Mouse (Mus musculus) heart, embryonic 12.5 days (tissue): ENCODE data around the gene Lrmda. TPM values are rescaled to one million over a fixed set of nuclear protein-coding genes. Genes with fewer than 3 reads are reported as not detected.

Experiments
- ATAC-seq: fragments of 200-750 bp; cut with Nextera tagmentation; 2 replicates; pipeline ENCODE4 v1.8.0; 2017; ENCODE audit warnings: moderate TSS enrichment, moderate library complexity; ENCODE audit not compliant: insufficient number of reproducible peaks, low FRiP score
- H3K27ac ChIP-seq: fragments of 300-500 bp; sonication (generic); 2 replicates; pipeline ENCODE4 v1.5.1; 2016; ENCODE audit warnings: mild to moderate bottlenecking, moderate library complexity; ENCODE audit not compliant: poor library complexity, severe bottlenecking
- H3K27me3 ChIP-seq: fragments of 300-500 bp; sonication (generic); replicated peaks from 2 replicates; pipeline ENCODE4 v1.6.1; 2016; ENCODE audit warnings: mild to moderate bottlenecking, moderate library complexity
- H3K36me3 ChIP-seq: fragments of 300-500 bp; sonication (generic); 2 replicates; pipeline ENCODE4 v1.6.1; 2016; ENCODE audit warnings: mild to moderate bottlenecking, moderate library complexity
- H3K4me1 ChIP-seq: fragments of 300-500 bp; sonication (generic); replicated peaks from 2 replicates; pipeline ENCODE4 v1.6.1; 2016; ENCODE audit warnings: mild to moderate bottlenecking
- H3K4me2 ChIP-seq: fragments of 300-500 bp; sonication (generic); 2 replicates; pipeline ENCODE4 v1.6.1; 2016; ENCODE audit warnings: mild to moderate bottlenecking, moderate library complexity
- H3K4me3 ChIP-seq: fragments of 300-500 bp; sonication (generic); 2 replicates; pipeline ENCODE4 v1.5.1; 2016; ENCODE audit warnings: mild to moderate bottlenecking
- H3K9ac ChIP-seq: fragments of 300-500 bp; sonication (generic); 2 replicates; pipeline ENCODE4 v1.6.1; 2016; ENCODE audit warnings: mild to moderate bottlenecking, moderate library complexity
- H3K9me3 ChIP-seq: fragments of 300-500 bp; sonication (generic); replicated peaks from 2 replicates; pipeline ENCODE4 v1.6.1; 2016; ENCODE audit warnings: mild to moderate bottlenecking, moderate library complexity
- WGBS: fragments of 180-500 bp; shearing (Covaris S2); methylation state at CpG from one replicate; pipeline ENCODE4 v1.1.7; 2016; 5-methylcytosine and 5-hydroxymethylcytosine counted together
- polyA plus RNA-seq: library from polyadenylated mRNA; unstranded; fragments of >200 nt; fragmentation: Nextera tagmentation; extraction: Ambion mirVana; gene quantifications from 2 replicates; pipeline ENCODE4 v1.2.1, GENCODE M21; 2016

The Lrmda gene
- polyA plus RNA-seq, 1 experiment from 2014 or later: 1.0 TPM

DNA sequence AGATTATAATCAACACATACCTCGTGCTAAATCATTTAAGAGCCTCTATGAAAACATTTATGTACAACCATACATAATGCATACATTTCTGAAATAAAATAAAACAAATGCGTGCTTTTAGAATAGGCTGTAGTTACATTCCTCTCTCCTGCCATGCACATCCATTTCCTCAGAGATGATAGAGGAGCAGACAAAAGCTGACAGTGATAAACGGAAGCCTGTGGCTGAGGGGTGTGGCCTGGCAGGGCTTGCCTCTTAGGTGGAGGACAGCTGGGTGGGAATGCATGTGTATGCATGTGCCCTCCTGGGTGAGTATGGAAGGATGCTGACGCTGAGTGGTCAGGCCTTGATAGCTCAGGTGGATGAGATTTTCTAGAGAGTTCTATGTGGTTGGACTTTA, 266.3 kb downstream of the Lrmda start:
- 52% methylated on average over 4 of the region's 4 CpGs for WGBS
- Histone ChIP-seq H3K4me3 (no peak overlapping the region), H3K27ac (no peak overlapping the region), H3K4me2 (no peak overlapping the region), H3K9me3 (no peaks in the 10 kb centered on the region), H3K27me3 (no peaks in the 10 kb centered on the region; the same call in 1 of the 2 replicates), H3K36me3 (no peaks in the 10 kb centered on the region), H3K4me1 (0 out of 2 replicates have a peak, but pooled peaks cover 5% of the 10 kb centered on the region), H3K9ac (no peak overlapping the region)
- no peak for ATAC-seq

- Histone ChIP-seq H3K9ac (no peak overlapping the region), H3K27me3 (no peaks in the 10 kb centered on the region; the same call in 1 of the 2 replicates), H3K4me1 (0 out of 2 replicates have a peak, but pooled peaks cover 5% of the 10 kb centered on the region), H3K4me3 (no peak overlapping the region), H3K9me3 (no peaks in the 10 kb centered on the region), H3K4me2 (no peak overlapping the region), H3K27ac (no peak overlapping the region), H3K36me3 (no peaks in the 10 kb centered on the region)
- no peak for ATAC-seq
- 45% methylated on average over 10 of the region's 10 CpGs for WGBS
These were observed 268.7 kb downstream of the Lrmda start for GRCm38 (mm10) chr14:22288179-22288578.

DNA sequence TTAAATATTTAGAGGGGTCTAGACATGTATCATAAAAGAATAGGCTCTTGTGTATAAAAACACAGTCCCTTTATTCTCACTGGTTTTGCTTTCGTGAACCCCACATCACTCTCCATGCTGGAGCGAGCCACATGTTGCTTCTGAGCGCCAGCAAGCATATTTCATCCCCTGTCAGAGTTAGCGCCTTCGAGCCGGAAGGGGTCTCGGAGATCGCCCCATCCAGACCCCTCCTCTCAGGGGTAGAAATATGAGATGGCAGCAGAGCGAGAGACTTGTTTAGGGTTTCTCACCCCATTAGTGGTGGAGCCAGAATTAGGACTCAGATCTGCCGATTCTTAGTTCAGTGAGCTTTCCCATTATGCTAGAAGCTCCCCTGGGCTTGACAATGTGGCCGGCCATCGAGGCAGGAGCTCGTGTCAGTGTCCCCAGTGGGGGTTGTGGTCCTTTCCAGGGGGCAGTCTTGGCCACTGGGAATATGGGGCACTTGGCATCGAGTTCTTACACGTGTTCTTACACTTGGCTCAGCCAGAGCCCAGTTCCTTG, 269.9 kb downstream of the Lrmda start:
- Histone ChIP-seq H3K27ac (no peak overlapping the region), H3K36me3 (no peaks in the 10 kb centered on the region), H3K9me3 (no peaks in the 10 kb centered on the region), H3K4me1 (0 out of 2 replicates have a peak, but pooled peaks cover 5% of the 10 kb centered on the region), H3K4me2 (no peak overlapping the region), H3K9ac (no peak overlapping the region), H3K27me3 (no peaks in the 10 kb centered on the region; the same call in 1 of the 2 replicates), H3K4me3 (no peak overlapping the region)
- no peak for ATAC-seq
- 83% methylated on average over 15 of the region's 15 CpGs for WGBS

GRCm38 (mm10) chr14:22294371-22294770, 274.9 kb downstream of the Lrmda start:
- Histone ChIP-seq H3K4me1 (no peaks in the 10 kb centered on the region), H3K9me3 (no peaks in the 10 kb centered on the region), H3K4me2 (no peak overlapping the region), H3K4me3 (no peak overlapping the region), H3K9ac (no peak overlapping the region), H3K27ac (no peak overlapping the region), H3K27me3 (no peaks in the 10 kb centered on the region; the same call in 1 of the 2 replicates), H3K36me3 (no peaks in the 10 kb centered on the region)
- 77% methylated on average over 4 of the region's 4 CpGs for WGBS
- ATAC-seq: no peak

- ATAC-seq: no peak
- H3K36me3 ChIP-seq: no peaks in the 10 kb centered on the region
- H3K27me3 ChIP-seq: no peaks in the 10 kb centered on the region
- H3K9ac ChIP-seq: no peak overlapping the region
- 46% methylated on average over 3 of the region's 3 CpGs for WGBS
- no peaks in the 10 kb centered on the region for H3K9me3 ChIP-seq
- H3K4me3 ChIP-seq: no peak overlapping the region
- no peak overlapping the region for H3K27ac ChIP-seq
- no peak overlapping the region for H3K4me2 ChIP-seq
- no peaks in the 10 kb centered on the region for H3K4me1 ChIP-seq
These were observed 277.2 kb downstream of the Lrmda start for GRCm38 (mm10) chr14:22296655-22297239.

DNA sequence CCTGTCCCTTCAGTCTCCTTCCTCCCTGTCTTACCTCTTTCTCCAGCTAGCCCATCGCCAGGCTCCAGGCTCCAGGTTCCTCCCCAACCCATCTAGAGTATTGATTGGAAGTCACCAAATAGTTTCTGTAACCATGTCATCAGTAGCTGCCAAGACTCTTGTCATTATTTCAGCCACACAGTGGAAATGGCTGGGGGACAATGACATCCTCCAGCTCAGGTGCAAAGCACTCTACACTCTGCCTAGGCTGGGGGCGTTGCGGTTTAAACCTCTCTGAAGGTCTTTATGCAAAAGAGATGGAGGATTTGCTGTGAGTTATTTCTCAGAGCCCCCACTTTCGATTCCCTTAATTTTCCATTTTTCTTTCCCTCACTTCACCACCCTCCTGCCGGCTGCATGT, 287.2 kb downstream of the Lrmda start:
- no peak overlapping the region for H3K9ac ChIP-seq
- H3K27ac ChIP-seq: no peak overlapping the region
- H3K4me2 ChIP-seq: no peak overlapping the region
- no peaks in the 10 kb centered on the region for H3K4me1 ChIP-seq
- H3K36me3 ChIP-seq: no peaks in the 10 kb centered on the region
- no peaks in the 10 kb centered on the region for H3K9me3 ChIP-seq
- no peak for ATAC-seq
- no peak overlapping the region for H3K4me3 ChIP-seq
- peaks cover 4% of the 10 kb centered on the region; the same call in 1 of the 2 replicates for H3K27me3 ChIP-seq
- WGBS: 75% methylated on average over 5 of the region's 5 CpGs

DNA sequence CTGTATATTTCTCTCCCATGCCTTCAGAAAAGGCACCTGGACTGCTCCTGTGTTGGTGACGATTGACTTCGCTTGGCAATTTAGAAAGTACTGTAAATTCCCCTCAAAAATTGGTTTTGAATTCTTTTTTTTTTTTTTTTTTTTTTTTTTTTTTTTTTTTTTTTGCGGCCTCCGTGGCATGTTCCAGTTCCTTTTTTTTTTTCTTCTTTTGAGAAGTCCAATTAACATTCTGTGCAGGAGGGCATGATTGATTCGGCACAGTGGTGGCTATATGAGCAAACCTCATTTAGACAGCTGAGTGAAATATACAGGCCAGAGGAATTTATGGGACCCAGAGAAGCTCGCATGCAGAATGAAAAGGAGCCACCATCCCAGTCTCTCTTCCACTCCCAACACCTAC, 288.5 kb downstream of the Lrmda start:
- peaks cover 4% of the 10 kb centered on the region; the same call in 1 of the 2 replicates for H3K27me3 ChIP-seq
- H3K4me1 ChIP-seq: no peaks in the 10 kb centered on the region
- no peak for ATAC-seq
- WGBS: 70% methylated on average over 6 of the region's 6 CpGs
- H3K9me3 ChIP-seq: no peaks in the 10 kb centered on the region
- H3K9ac ChIP-seq: no peak overlapping the region
- H3K4me3 ChIP-seq: no peak overlapping the region
- H3K4me2 ChIP-seq: no peak overlapping the region
- no peaks in the 10 kb centered on the region for H3K36me3 ChIP-seq
- no peak overlapping the region for H3K27ac ChIP-seq

GRCm38 (mm10) chr14:22323058-22323457, 303.5 kb downstream of the Lrmda start:
- 85% methylated on average over 1 of the region's 1 CpGs for WGBS
- Histone ChIP-seq H3K36me3 (no peaks in the 10 kb centered on the region), H3K4me2 (no peak overlapping the region), H3K27ac (no peak overlapping the region), H3K4me3 (no peak overlapping the region), H3K27me3 (0 out of 2 replicates have a peak, but pooled peaks cover 3% of the 10 kb centered on the region), H3K9ac (no peak overlapping the region), H3K9me3 (no peaks in the 10 kb centered on the region; the same call in 1 of the 2 replicates), H3K4me1 (peaks cover 9% of the 10 kb centered on the region; the same call in 1 of the 2 replicates)
- no peak for ATAC-seq

GRCm38 (mm10) chr14:22323530-22324292, 304.2 kb downstream of the Lrmda start:
- no peak overlapping the region for H3K27ac ChIP-seq
- no peaks in the 10 kb centered on the region for H3K36me3 ChIP-seq
- H3K4me1 ChIP-seq: peaks cover 9% of the 10 kb centered on the region; the same call in 1 of the 2 replicates
- WGBS: 65% methylated on average over 7 of the region's 7 CpGs
- H3K9me3 ChIP-seq: no peaks in the 10 kb centered on the region; the same call in 1 of the 2 replicates
- no peak overlapping the region for H3K9ac ChIP-seq
- ATAC-seq: no peak
- H3K4me2 ChIP-seq: no peak overlapping the region
- H3K27me3 ChIP-seq: 0 out of 2 replicates have a peak, but pooled peaks cover 3% of the 10 kb centered on the region
- no peak overlapping the region for H3K4me3 ChIP-seq

GRCm38 (mm10) chr14:22326218-22326964, 306.9 kb downstream of the Lrmda start:
- 48% methylated on average over 11 of the region's 11 CpGs for WGBS
- peaks cover 9% of the 10 kb centered on the region; the same call in 1 of the 2 replicates for H3K4me1 ChIP-seq
- no peak overlapping the region for H3K27ac ChIP-seq
- H3K9ac ChIP-seq: no peak overlapping the region
- peaks cover 8% of the 10 kb centered on the region; the same call in 1 of the 2 replicates for H3K27me3 ChIP-seq
- peak overlapping the region; percentile 31 for H3K4me2 ChIP-seq
- H3K36me3 ChIP-seq: no peaks in the 10 kb centered on the region
- no peaks in the 10 kb centered on the region for H3K9me3 ChIP-seq
- ATAC-seq: no peak
- H3K4me3 ChIP-seq: no peak overlapping the region
